Mouse (Mus musculus) testis, postnatal 10 days (tissue): ENCODE data around the gene Dnm3.

Experiments
- DNase-seq: peaks from one replicate; pipeline ENCODE4 v3.0.0; 2021; ENCODE audit warnings: low spot score

Dnm3 gene

DNA sequence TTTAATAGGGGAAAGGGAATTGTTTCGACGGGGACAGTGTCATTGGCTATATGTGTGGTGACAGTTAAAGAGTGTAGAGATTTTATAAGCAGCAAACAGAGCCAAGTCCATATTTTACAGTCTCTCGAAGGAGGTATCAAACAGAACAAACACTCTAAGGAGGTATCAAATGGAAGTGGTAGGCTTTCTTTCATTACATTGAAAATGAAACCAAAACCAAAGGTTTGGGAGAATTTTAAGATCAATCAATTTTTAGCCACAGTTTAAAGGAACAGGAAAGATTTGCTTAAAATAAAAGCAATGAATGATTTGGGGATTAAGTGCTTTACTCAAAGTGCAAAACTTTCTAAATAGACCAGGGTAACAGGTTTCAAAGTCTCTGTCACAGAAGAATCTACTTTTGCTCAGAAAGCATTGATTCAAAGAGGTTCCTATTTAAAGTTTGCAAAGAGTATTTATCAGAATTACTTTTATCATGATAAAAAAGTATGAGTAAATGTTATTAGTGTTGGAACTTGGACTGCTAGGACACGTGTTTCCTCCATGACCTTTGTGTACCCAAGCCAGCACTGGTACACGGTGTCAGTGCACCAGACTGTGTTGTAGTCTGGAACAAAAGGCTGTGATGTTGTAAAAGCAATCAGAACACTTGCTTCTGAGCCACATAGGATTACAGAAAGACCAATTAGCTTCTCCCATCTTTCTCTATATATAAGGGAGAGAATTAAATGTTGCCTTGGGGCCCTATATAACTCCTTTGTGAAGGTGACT lies 526.6 kb downstream of the Dnm3 start:
- no peak for DNase-seq

DNA sequence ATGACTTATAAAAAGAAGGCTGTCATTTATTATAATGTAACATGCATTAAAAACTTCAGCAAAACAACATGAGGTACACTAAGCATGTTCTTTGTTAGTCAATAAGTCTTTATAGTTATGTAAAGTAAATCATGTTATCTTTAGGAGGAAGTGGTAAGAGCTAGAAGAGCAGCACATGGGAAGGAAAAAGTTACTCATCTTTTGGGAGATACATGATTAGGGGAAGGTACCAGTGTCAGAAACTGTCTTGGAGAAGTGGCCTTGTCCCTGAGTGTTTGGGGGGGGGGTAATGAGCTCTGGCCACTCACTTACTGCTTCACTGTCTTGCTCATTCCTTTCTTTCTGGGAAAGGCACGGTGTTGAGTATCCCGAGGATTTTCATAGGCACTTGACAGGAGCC lies 535.8 kb downstream of the Dnm3 start:
- DNase-seq: no peak
